Mouse (Mus musculus) heart, adult 2 months (tissue): ENCODE results near the gene Ror1. TPM values are rescaled to one million over a fixed set of nuclear protein-coding genes. Genes with fewer than 3 reads are reported as not detected.
A peak's percentile ranks its signal among the peaks of the same experiment; 100 is the strongest.

Experiments
- DNase-seq, 2 experiments: peaks; one replicate each; pipeline ENCODE4 v3.0.0; 2021
- H3K27ac ChIP-seq: fragments of 200-600 bp; 2 replicates; pipeline ENCODE4 v1.8.1; 2022
- H3K27me3 ChIP-seq: fragments of 200-500 bp; 2 replicates; pipeline ENCODE4 v1.6.1; 2012; ENCODE audit warnings: mild to moderate bottlenecking, low read length, inconsistent platforms, mixed read lengths; ENCODE audit not compliant: control insufficient read depth, insufficient read depth
- H3K36me3 ChIP-seq: fragments of 200-500 bp; 2 replicates; pipeline ENCODE4 v1.6.1; 2012; ENCODE audit warnings: low read length, inconsistent platforms; ENCODE audit not compliant: control insufficient read depth, insufficient read depth
- H3K4me1 ChIP-seq: fragments of 200-500 bp; 2 replicates; pipeline ENCODE4 v1.6.1; 2011; ENCODE audit warnings: low read length; ENCODE audit not compliant: control insufficient read depth, insufficient read depth
- H3K4me3 ChIP-seq: fragments of 200-600 bp; 2 replicates; pipeline ENCODE4 v1.8.1; 2022
- H3K79me2 ChIP-seq: fragments of 200-500 bp; replicated peaks from 2 replicates; pipeline ENCODE4 v1.6.1; 2012; ENCODE audit warnings: mild to moderate bottlenecking, inconsistent platforms, low read length, moderate library complexity, mixed read lengths; ENCODE audit not compliant: control insufficient read depth, insufficient read depth
- H3K9ac ChIP-seq: fragments of 200-500 bp; 2 replicates; pipeline ENCODE4 v1.6.1; 2012; ENCODE audit warnings: low read depth, mild to moderate bottlenecking, control low read depth, inconsistent platforms, low read length, mixed read lengths
- CTCF ChIP-seq: fragments of 200-600 bp; IDR thresholded peaks from 2 replicates; pipeline ENCODE4 v1.8.1; 2022; ENCODE audit warnings: antibody characterized with exemption, mild to moderate bottlenecking, moderate library complexity
- EP300 ChIP-seq: fragments of 200-500 bp; IDR thresholded peaks from 2 replicates; pipeline ENCODE4 v1.6.1; 2011; ENCODE audit warnings: low read depth, low read length, control low read depth; ENCODE audit not compliant: insufficient read depth
- POLR2A ChIP-seq: fragments of 200-500 bp; IDR thresholded peaks from 2 replicates; pipeline ENCODE4 v1.6.1; 2011; ENCODE audit warnings: mild to moderate bottlenecking, low read depth, low read length, control low read depth; ENCODE audit not compliant: insufficient read depth
- WGBS: fragments of 180-500 bp; shearing (Covaris S2); methylation state at CpG from one replicate; pipeline ENCODE4 v1.1.7; 2018; 5-methylcytosine and 5-hydroxymethylcytosine counted together
- intact Hi-C: fragments of 180-260 bp; cut with DNase I; formaldehyde crosslinking; loops from one replicate; pipeline ENCODE4 v1.15.1; 2025
- polyA plus RNA-seq: library from polyadenylated mRNA; depleted of rRNA; stranded (reverse); fragments of >200 nt; gene quantifications from 2 replicates; pipeline ENCODE4 v1.2.3, GENCODE M21; 2012
- total RNA-seq, 2 experiments: library from RNA; stranded (reverse); gene quantifications; 2 replicates each; pipeline ENCODE4 v1.2.3; 2021

Gene Ror1
- total and polyA plus RNA-seq, 3 experiments, result 2.3 to 5.0 (median 3.4) TPM

GRCm38 (mm10) chr4:100169683-100170082 lies 74.1 kb downstream of the Ror1 start:
- intact Hi-C loops, result no loop called here

GRCm38 (mm10) chr4:100170161-100170650 lies 74.6 kb downstream of the Ror1 start:
- intact Hi-C loops, result no loop called here
- 0 out of 2 replicates have a peak, but pooled peaks cover 2% of the 10 kb centered on the region for H3K79me2 ChIP-seq
- H3K9ac ChIP-seq, result no peak overlapping the region
- no peaks in the 10 kb centered on the region for H3K27me3 ChIP-seq
- H3K27ac ChIP-seq, result no peak overlapping the region
- no peak overlapping the region for H3K4me3 ChIP-seq
- 70% methylated on average over 14 of the region's 14 CpGs for whole genome bisulfite sequencing
- TF ChIP-seq POLR2A, result no peak
- no peak for TF ChIP-seq CTCF
- no peak for TF ChIP-seq EP300
- no peak for DNase-seq
- no peaks in the 10 kb centered on the region for H3K36me3 ChIP-seq
- H3K4me1 ChIP-seq, result peaks cover 5% of the 10 kb centered on the region

More at GRCm38 (mm10) chr4:100169683-100170082, 74.1 kb downstream of the Ror1 start:
- H3K9ac ChIP-seq, result no peak overlapping the region
- no peak overlapping the region for H3K4me3 ChIP-seq
- no peak overlapping the region for H3K27ac ChIP-seq
- H3K36me3 ChIP-seq, result no peaks in the 10 kb centered on the region
- 0 out of 2 replicates have a peak, but pooled peaks cover 2% of the 10 kb centered on the region for H3K79me2 ChIP-seq
- H3K27me3 ChIP-seq, result no peaks in the 10 kb centered on the region
- WGBS, result 61% methylated on average over 5 of the region's 5 CpGs
- peaks cover 5% of the 10 kb centered on the region for H3K4me1 ChIP-seq
- TF ChIP-seq POLR2A (no peak), CTCF (no peak), EP300 (no peak)
- no peak for DNase-seq

GRCm38 (mm10) chr4:100170743-100171142 lies 75.2 kb downstream of the Ror1 start:
- Histone ChIP-seq H3K4me1 (peaks cover 5% of the 10 kb centered on the region), H3K9ac (no peak overlapping the region), H3K27me3 (no peaks in the 10 kb centered on the region), H3K4me3 (no peak overlapping the region), H3K27ac (no peak overlapping the region), H3K79me2 (0 out of 2 replicates have a peak, but pooled peaks cover 2% of the 10 kb centered on the region), H3K36me3 (no peaks in the 10 kb centered on the region)
- no peak for TF ChIP-seq CTCF
- no peak for TF ChIP-seq EP300
- no peak for TF ChIP-seq POLR2A
- intact Hi-C loops, result no loop called here
- 62% methylated on average over 5 of the region's 5 CpGs for WGBS
- no peak for DNase-seq

DNA sequence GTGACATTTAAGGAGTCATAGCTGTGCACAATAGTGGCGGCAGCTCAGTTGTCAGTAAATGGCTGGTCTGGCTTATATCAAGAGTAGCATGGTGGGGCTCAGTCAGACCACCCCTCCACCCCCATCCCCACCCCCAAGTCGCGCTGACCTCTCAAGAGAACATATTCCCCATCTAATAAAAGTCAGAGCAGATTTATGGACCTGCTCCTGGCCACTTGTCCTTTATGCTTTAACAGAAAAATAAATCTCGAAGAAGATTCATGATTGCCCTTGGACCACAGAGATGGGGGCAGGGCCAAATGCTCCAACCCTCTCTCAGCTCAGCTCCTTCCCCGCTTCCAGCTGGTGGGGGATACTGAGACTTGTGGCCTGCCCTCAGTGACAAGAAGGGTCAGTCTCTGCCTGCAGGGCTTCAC lies 75.9 kb downstream of the Ror1 start:
- Histone ChIP-seq H3K36me3 (no peaks in the 10 kb centered on the region), H3K4me1 (peaks cover 4% of the 10 kb centered on the region), H3K4me3 (no peak overlapping the region), H3K27me3 (no peaks in the 10 kb centered on the region), H3K27ac (no peak overlapping the region), H3K79me2 (0 out of 2 replicates have a peak, but pooled peaks cover 2% of the 10 kb centered on the region), H3K9ac (no peak overlapping the region)
- WGBS, result 80% methylated on average over 5 of the region's 5 CpGs
- intact Hi-C loops, result no loop called here
- TF ChIP-seq POLR2A, result no peak
- TF ChIP-seq EP300, result no peak
- TF ChIP-seq CTCF, result no peak
- DNase-seq, result no peak

GRCm38 (mm10) chr4:100175594-100175993 lies 80.0 kb downstream of the Ror1 start:
- TF ChIP-seq CTCF (no peak), POLR2A (no peak), EP300 (no peak)
- WGBS, result 75% methylated on average over 7 of the region's 7 CpGs
- peak; percentile 28 to 51 for DNase-seq

GRCm38 (mm10) chr4:100178316-100178715 lies 82.7 kb downstream of the Ror1 start:
- peaks cover 2% of the 10 kb centered on the region; the same call in 1 of the 2 replicates for H3K79me2 ChIP-seq
- no peaks in the 10 kb centered on the region; the same call in 1 of the 2 replicates for H3K36me3 ChIP-seq
- intact Hi-C loops, result no loop called here
- H3K27ac ChIP-seq, result no peak overlapping the region
- H3K4me1 ChIP-seq, result peaks cover 2% of the 10 kb centered on the region
- no peak overlapping the region for H3K9ac ChIP-seq
- no peaks in the 10 kb centered on the region for H3K27me3 ChIP-seq
- DNase-seq, result no peak
- 69% methylated on average over 3 of the region's 3 CpGs for WGBS
- no peak overlapping the region for H3K4me3 ChIP-seq
- no peak for TF ChIP-seq CTCF

More at GRCm38 (mm10) chr4:100175594-100175993, 80.0 kb downstream of the Ror1 start:
- Histone ChIP-seq H3K9ac (no peak overlapping the region), H3K27ac (no peak overlapping the region), H3K79me2 (peaks cover 2% of the 10 kb centered on the region; the same call in 1 of the 2 replicates), H3K27me3 (no peaks in the 10 kb centered on the region), H3K4me3 (no peak overlapping the region), H3K4me1 (no peaks in the 10 kb centered on the region), H3K36me3 (no peaks in the 10 kb centered on the region)
- intact Hi-C loops, result no loop called here
